Mouse (Mus musculus) C2C12 (cell line): ENCODE data around the gene Brd3.

Experiments
- CEBPB ChIP-seq: IDR thresholded peaks from one replicate; pipeline ENCODE4 v1.6.1; 2011; ENCODE audit warnings: low read depth, mild to moderate bottlenecking, control low read depth, moderate library complexity
- CTCF ChIP-seq: IDR thresholded peaks from one replicate; pipeline ENCODE4 v1.5.1; 2011; ENCODE audit not compliant: control insufficient read depth, insufficient read depth, insufficient read length
- FOSL1 ChIP-seq: IDR thresholded peaks from one replicate; pipeline ENCODE4 v1.8.0; 2011; ENCODE audit warnings: mild to moderate bottlenecking, low read length; ENCODE audit not compliant: poor library complexity, insufficient read depth, severe bottlenecking
- MAX ChIP-seq: IDR thresholded peaks from one replicate; pipeline ENCODE4 v1.6.1; 2011; ENCODE audit warnings: mild to moderate bottlenecking, control low read depth
- MYOD1 ChIP-seq: IDR thresholded peaks from one replicate; pipeline ENCODE4 v1.6.1; 2011; ENCODE audit warnings: low read depth; ENCODE audit not compliant: control insufficient read depth, insufficient read length
- MYOG ChIP-seq: IDR thresholded peaks from one replicate; pipeline ENCODE4 v1.6.1; 2011; ENCODE audit not compliant: control insufficient read depth, insufficient read length; ENCODE audit errors: extremely low read depth
- USF1 ChIP-seq: IDR thresholded peaks from one replicate; pipeline ENCODE4 v1.6.1; 2011; ENCODE audit warnings: low read depth, mild to moderate bottlenecking, control low read depth, moderate library complexity

DNA sequence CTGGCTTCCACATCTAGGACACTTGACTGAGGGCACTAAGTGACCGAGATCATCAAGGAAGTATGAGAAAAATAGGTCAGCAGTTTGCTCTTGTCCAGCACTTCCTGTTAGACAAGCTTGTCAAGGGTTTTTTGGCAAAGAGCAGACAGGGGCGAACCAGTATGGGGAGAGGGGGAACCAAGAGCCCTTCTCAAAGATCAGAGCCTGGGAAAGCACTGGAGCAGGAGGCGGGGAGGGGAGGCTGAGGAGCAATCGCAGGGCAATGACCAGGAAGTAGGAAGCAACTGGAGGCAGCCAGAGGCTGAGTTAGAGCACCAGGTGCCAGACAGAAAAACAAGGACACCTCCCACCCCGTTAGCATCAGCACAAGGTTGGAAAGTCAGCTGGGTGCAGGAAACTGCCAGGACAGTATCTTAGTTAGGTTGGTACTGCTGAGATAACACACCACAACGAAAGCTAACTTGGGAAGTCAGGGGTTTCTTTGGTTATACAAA lies 88.8 kb downstream of the Brd3 start:
- TF ChIP-seq USF1 (no peak), CTCF (no peak), CEBPB (no peak), MYOG (no peak), MYOD1 (no peak), MAX (no peak), FOSL1 (no peak)
